Mouse (Mus musculus) heart, adult 8-10 months (tissue): ENCODE data around the gene Ccdc174. TPM values are rescaled to one million over a fixed set of nuclear protein-coding genes. Genes with fewer than 3 reads are reported as not detected.

Experiments used
- DNase-seq: peaks from one replicate; pipeline ENCODE4 v3.0.0; 2022; ENCODE audit warnings: low spot score
- total RNA-seq, 4 experiments: library from RNA; stranded (reverse); gene quantifications; 2 replicates each; pipeline ENCODE4 v1.2.4; 2022

Ccdc174 gene
- total RNA-seq, 4 experiments from 2014 or later, result 6.9 to 14.2 (median 9.4) TPM

- no peak for DNase-seq
Measured at GRCm38 (mm10) chr6:91917716-91918115, 39.9 kb downstream of the Ccdc174 start.

- no peak for DNase-seq
Measured at GRCm38 (mm10) chr6:91931231-91931630, 53.4 kb downstream of the Ccdc174 start.

GRCm38 (mm10) chr6:91938491-91938890 is 60.6 kb downstream of the Ccdc174 start:
- DNase-seq, result no peak

GRCm38 (mm10) chr6:91948426-91948825 is 70.6 kb downstream of the Ccdc174 start:
- DNase-seq, result no peak

Other genes starting within 250 kb of the Ccdc174 start
- gene Slc6a6, start 194.0 kb upstream of the Ccdc174 start, total RNA-seq, result 100 to 1,000 TPM in 2 of 4 experiments, 10 to 100 TPM in 2; 91.8 to 114 (median 101) TPM
- 10 to 100 TPM in 1 of 4 experiments, 1 to 10 TPM in 3; 5.2 to 10.4 (median 7.1) TPM for gene Grip2, start 50.8 kb upstream of the Ccdc174 start, total RNA-seq
- gene 4930590J08Rik, start 24.8 kb downstream of the Ccdc174 start, total RNA-seq, result under 1 TPM; 0.14 to 0.83 (median 0.63) TPM
- 10 to 100 TPM; 18.1 to 25.7 (median 20.8) TPM for gene Fgd5, start 100.8 kb downstream of the Ccdc174 start, total RNA-seq
- gene Nr2c2, start 213.3 kb downstream of the Ccdc174 start, total RNA-seq, result 10 to 100 TPM; 20.0 to 24.9 (median 21.8) TPM